Mouse (Mus musculus) heart, postnatal 0 days (tissue): ENCODE measurements around the gene Rptor.

Experiments
- CTCF ChIP-seq: IDR thresholded peaks from 2 replicates; pipeline ENCODE4 v1.5.1; 2016; ENCODE audit warnings: antibody characterized with exemption, control low read depth, low read depth
- EP300 ChIP-seq: IDR thresholded peaks from 2 replicates; pipeline ENCODE4 v1.6.1; 2016; ENCODE audit warnings: antibody characterized with exemption, low read depth

- no peak for TF ChIP-seq CTCF
- TF ChIP-seq EP300, result no peak
Measured at GRCm38 (mm10) chr11:119624955-119625354, 22.2 kb downstream of the Rptor start.
